Mouse (Mus musculus): ENCODE data around the gene Slc22a13. TPM values are rescaled to one million over a fixed set of nuclear protein-coding genes. Genes with fewer than 3 reads are reported as not detected.
"Not testable (repeated sequence)": the region's sequence is repeated elsewhere in the genome, so short reads cannot be mapped to it uniquely, and the experiment has no call there.

The Slc22a13 gene
- polyA plus RNA-seq (2012; rRNA removed), result 0.04 and 0.07 TPM in 2 replicates

- DNase-seq (ENCODE audit: low spot score), result no peak
Observed at GRCm38 (mm10) chr9:119208998-119209397, at the start of gene Slc22a13. TSS of gene Slc22a13 (minus strand) at chr9:119209098.

DNA sequence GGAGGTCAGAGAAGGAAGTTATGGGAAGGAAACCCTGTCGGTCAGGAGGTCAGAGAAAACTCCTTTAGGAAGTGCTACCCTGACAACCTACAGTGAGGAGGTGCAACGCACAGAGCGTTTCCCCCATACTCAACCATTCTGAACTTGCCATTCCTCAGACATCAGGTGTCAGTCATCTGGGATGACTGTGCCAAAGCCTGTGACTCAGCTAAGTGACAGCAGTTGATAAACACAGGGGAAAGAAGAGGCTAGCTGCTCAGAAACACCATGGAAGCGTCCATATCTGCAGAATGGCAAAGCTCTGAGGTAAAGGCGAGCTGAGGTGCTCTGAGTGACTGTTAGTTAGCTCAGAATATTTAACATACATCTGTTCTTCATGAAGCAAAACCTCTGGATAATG lies 49.2 kb upstream of the Slc22a13 start:
- no peak for DNase-seq (ENCODE audit: low spot score)

- DNase-seq (ENCODE audit: low spot score), result no peak
Observed at GRCm38 (mm10) chr9:119256161-119256560, 47.3 kb upstream of the Slc22a13 start.

DNA sequence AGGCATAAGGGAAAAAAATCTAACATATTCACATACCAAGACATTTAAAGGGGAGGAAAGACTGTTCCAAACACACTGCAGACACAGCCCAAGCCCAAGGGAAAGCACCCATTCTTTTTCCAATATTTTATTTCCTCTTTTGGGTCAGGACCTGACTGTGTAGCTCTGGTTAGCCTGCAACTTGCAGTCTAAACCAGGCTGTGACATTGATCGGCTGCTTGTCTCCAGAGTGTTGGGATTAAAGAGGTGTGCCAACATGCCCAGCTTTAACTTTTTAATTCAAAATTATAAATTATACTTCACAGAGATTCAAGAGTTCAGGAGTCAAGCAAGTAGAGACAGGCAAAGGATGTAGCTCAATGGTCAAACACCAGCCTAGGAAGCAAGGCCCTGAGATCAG lies 46.2 kb upstream of the Slc22a13 start:
- no peak for DNase-seq (ENCODE audit: low spot score)

- DNase-seq (ENCODE audit: low spot score), result no peak
Observed at GRCm38 (mm10) chr9:119254187-119254586, 45.3 kb upstream of the Slc22a13 start.

- no peak for DNase-seq (ENCODE audit: low spot score)
Observed at GRCm38 (mm10) chr9:119247996-119248395, 39.1 kb upstream of the Slc22a13 start.

- DNase-seq (ENCODE audit: low spot score), result no peak
Observed at GRCm38 (mm10) chr9:119246826-119247225, 37.9 kb upstream of the Slc22a13 start.

DNA sequence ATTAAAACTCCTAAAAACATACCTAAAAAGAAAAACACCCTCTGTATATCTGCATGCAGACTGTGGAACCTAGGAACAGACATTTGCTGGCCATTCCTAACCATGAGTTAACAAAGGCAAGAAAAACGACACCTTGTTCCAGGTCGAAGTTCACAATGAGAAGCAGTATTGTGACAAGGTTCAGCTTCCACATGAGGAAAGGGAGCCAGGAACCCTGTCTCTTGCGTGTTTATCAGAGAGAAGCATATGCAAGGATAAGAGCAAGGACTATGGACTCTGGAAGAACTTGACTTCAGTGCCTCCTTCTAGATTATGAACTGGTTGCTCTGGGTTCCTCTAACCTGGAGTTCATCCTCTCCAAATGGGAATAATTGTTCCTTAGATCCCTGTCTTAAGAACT lies 35.1 kb upstream of the Slc22a13 start:
- no peak for DNase-seq (ENCODE audit: low spot score)

GRCm38 (mm10) chr9:119241169-119241865 lies 32.4 kb upstream of the Slc22a13 start:
- no peak for DNase-seq (ENCODE audit: low spot score)

GRCm38 (mm10) chr9:119240286-119240997 lies 31.5 kb upstream of the Slc22a13 start:
- no peak for DNase-seq (ENCODE audit: low spot score)

- no peak for DNase-seq (ENCODE audit: low spot score)
Observed at GRCm38 (mm10) chr9:119239274-119239673, 30.4 kb upstream of the Slc22a13 start.

- DNase-seq (ENCODE audit: low spot score), result no peak
Observed at GRCm38 (mm10) chr9:119238796-119239195, 29.9 kb upstream of the Slc22a13 start.

DNA sequence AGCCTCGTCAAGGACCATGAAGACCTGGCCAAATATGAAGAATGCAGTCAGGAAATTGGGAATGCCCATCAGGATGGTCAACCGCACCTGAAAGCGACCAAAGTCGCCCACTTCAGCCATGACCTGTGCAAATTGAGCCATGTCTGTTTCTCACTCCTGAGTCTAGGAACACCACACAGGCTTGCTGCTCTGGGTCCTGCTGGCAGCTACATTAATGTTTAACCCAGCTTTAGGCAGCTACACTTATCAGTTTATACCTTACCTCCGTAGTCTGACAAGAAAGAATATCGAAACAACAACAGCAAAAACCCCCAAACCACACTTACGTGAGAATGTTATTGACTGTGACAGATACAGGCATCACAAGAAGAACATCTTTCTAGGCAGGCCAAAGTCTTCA lies 22.7 kb upstream of the Slc22a13 start:
- no peak for DNase-seq (ENCODE audit: low spot score)

GRCm38 (mm10) chr9:119230829-119231228 lies 21.9 kb upstream of the Slc22a13 start:
- no peak for DNase-seq (ENCODE audit: low spot score)

DNA sequence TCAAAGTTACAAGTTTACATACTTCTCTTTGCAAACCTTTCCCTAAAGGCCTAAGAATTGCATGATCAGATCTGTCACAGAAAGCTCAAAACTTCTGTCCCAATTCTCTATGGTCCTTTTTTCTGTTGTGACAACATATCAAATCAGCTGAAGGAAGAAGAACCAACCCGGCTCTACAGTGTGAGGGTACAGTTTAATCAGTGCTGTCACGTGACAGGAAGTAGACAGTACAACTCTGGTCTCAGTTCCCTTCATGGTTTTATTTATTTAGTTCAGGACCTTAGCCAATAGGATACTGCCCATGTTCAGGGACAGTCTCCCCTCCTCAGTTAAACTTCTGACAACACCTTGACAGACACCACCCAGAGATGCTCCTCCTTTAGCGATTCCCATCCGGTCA lies 11.4 kb upstream of the Slc22a13 start:
- DNase-seq (ENCODE audit: low spot score), result no peak

DNA sequence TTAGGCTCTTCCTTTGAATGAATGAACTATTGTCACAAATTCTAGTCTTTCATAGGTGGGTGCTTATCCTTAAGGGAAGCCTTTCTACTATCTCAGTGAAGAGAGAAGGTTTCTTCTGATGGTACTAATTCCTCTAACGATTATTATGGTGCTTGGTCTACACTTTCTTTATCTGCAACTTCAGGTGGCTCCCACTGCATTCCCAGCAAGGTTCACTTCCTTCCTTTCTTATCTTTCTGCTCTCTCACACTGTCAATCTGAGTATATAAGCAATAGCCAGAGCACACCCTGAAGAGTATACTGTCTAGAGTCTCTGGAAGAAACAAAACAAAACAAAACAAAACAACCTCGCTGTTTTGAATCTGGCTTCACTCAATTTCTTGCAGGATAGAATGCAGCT lies 10.8 kb upstream of the Slc22a13 start:
- no peak for DNase-seq (ENCODE audit: low spot score)

DNA sequence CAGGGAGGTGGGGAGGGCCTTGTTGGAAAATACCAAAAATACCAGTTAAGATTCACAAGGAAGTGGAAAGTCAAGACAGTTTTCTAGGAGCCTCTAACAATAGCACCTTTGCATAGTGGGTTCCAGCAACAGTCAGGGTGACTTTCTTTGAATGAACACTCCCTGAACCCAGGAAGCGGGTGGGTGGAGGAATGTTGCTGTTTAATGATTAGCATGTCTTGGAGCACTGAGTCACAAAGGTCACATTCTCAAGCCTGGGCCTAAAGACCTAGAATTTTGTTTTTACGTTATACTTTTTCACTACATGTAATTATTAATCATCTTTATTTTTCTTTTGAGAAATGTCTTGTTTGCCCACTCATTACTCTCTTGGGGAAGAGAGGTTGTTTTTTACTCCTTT lies 6.4 kb upstream of the Slc22a13 start:
- DNase-seq (ENCODE audit: low spot score), result not testable (repeated sequence)

DNA sequence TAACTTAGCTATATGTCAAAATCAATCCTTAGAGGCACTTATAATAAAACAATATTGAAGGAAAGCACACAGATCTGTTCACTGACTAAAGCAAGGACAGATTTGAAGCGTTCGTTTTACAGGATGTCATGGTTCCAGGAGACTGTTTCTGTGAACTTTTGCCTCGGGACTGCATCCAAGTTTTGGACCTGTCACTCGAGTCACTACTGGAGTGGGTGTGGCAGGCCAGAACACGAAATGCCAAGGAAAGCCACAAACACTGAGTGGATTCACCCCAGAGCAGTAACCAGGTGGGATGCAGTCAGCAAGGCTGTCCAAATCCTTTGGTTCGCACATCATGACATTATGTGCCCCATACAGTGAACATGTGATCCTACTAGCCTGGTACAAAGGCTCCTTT lies 5.7 kb upstream of the Slc22a13 start:
- DNase-seq (ENCODE audit: low spot score), result no peak

- no peak for DNase-seq (ENCODE audit: low spot score)
Observed at GRCm38 (mm10) chr9:119212996-119213395, 4.1 kb upstream of the Slc22a13 start.

DNA sequence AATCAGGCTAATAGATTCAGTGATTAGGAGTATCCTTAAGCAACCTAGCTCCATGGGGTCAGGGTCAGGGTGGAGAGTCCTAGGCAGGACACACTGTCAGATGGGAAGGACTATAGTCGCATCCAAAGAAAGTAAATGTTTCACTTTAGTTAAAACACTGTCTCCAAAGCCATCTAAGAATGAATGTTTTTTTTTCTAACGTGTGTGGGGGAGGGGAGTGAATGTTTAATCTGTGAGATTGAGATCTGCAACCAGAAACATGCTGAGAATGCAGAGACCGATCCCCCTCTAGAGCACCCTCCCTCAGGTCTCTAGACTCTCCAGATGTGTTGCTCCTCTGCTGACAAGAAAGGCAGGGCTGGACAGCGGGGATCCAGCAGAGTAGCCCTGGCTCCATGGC lies 1.8 kb downstream of the Slc22a13 start:
- no peak for DNase-seq (ENCODE audit: low spot score)

GRCm38 (mm10) chr9:119206666-119207065 lies 2.2 kb downstream of the Slc22a13 start:
- DNase-seq (ENCODE audit: low spot score), result no peak

GRCm38 (mm10) chr9:119205756-119206155 lies 3.1 kb downstream of the Slc22a13 start:
- DNase-seq (ENCODE audit: low spot score), result no peak

DNA sequence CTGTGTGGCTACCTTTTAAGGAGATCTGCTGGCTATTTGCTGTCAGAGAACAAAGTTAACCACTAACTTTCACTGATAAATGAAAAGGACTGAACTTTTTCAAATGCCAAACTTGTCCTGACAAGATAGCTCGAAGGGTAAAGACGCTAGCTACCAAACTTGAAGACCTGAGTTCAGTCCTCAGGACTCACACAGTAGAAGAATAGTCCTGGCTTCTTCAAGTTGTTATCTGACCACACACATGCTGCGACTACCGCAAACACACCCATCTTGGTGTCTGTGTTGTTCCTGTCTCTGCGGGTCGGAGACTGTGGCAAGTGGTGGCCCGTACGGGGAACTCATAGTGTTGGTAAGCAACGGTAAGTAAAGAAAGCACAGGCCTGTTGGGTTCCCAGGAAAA lies 5.3 kb downstream of the Slc22a13 start:
- DNase-seq (ENCODE audit: low spot score), result no peak
